8 mouse cellular contexts compared by ENCODE assay signal in genomic region chr4:155173822-155174785, GRCm38 (mm10). TPM values are rescaled to one million over a fixed set of nuclear protein-coding genes. Genes with fewer than 3 reads are reported as not detected.
DNase-seq lines count a peak whose midpoint lies in the region; ATAC-seq and TF ChIP-seq lines count a peak whose summit lies in the region.

No protein-coding gene starts in this region.

- H3K4me2 ChIP-seq in lung, embryonic 15.5 days: peak overlapping the region; percentile 40
- H3K4me2 ChIP-seq in embryonic facial prominence, embryonic 12.5 days (replicated peaks): peak overlapping the region; percentile 32
- peak overlapping the region; percentile 45; the same call in 1 of the 2 replicates for H3K4me2 ChIP-seq in intestine, postnatal 0 days (replicated peaks; ENCODE audit: low read depth)

- 0 out of 2 replicates have a peak overlapping the region, but pooled peaks have one; percentile 5 for H3K4me3 ChIP-seq in lung, embryonic 15.5 days
- no peak overlapping the region; the same call in 1 of the 2 replicates for H3K4me3 ChIP-seq in embryonic facial prominence, embryonic 12.5 days
- H3K4me3 ChIP-seq in intestine, postnatal 0 days (ENCODE audit: low read depth, low read length): no peak overlapping the region
- no peak overlapping the region for H3K4me3 ChIP-seq in cerebellum, adult 2 months (replicated peaks; ENCODE audit: insufficient read depth, low read depth, low read length)

- no peak for TF ChIP-seq POLR2A in cerebellum, adult 2 months (IDR thresholded peaks at IDR 0.05; ENCODE audit: borderline replicate concordance, insufficient read depth, low read length)

- no peaks in the 10 kb centered on the region for H3K36me3 ChIP-seq in lung, embryonic 15.5 days
- H3K36me3 ChIP-seq in embryonic facial prominence, embryonic 12.5 days: peaks cover 4% of the 10 kb centered on the region; the same call in 1 of the 2 replicates
- H3K36me3 ChIP-seq in intestine, postnatal 0 days (ENCODE audit: control insufficient read depth, insufficient read depth): no peaks in the 10 kb centered on the region; the same call in 1 of the 2 replicates

- peak overlapping the region; percentile 98 for H3K27ac ChIP-seq in lung, embryonic 15.5 days
- H3K27ac ChIP-seq in embryonic facial prominence, embryonic 12.5 days: peak overlapping the region; percentile 94
- peak overlapping the region; percentile 73 for H3K27ac ChIP-seq in intestine, postnatal 0 days (ENCODE audit: low read depth, low read length)
- H3K27ac ChIP-seq in cerebellum, adult 2 months (ENCODE audit: insufficient read depth, low read length): no peak overlapping the region; the same call in 1 of the 2 replicates

- H3K27me3 ChIP-seq in lung, embryonic 15.5 days: no peaks in the 10 kb centered on the region
- H3K27me3 ChIP-seq in embryonic facial prominence, embryonic 12.5 days: no peaks in the 10 kb centered on the region
- H3K27me3 ChIP-seq in intestine, postnatal 0 days (replicated peaks; ENCODE audit: control insufficient read depth, insufficient read depth, low read length): no peaks in the 10 kb centered on the region
- no peaks in the 10 kb centered on the region for H3K27me3 ChIP-seq in cerebellum, adult 2 months (ENCODE audit: control insufficient read depth, insufficient read depth, low read length)

- no peaks in the 10 kb centered on the region for H3K9me3 ChIP-seq in lung, embryonic 15.5 days
- H3K9me3 ChIP-seq in embryonic facial prominence, embryonic 12.5 days: no peaks in the 10 kb centered on the region
- H3K9me3 ChIP-seq in intestine, postnatal 0 days (ENCODE audit: control insufficient read depth): no peaks in the 10 kb centered on the region

- peak; percentile 1; the same call in 1 of the 2 replicates for ATAC-seq in lung, embryonic 15.5 days (ENCODE audit: borderline replicate concordance, extremely low read depth, low FRiP score, low TSS enrichment)
- peak; percentile 10; the same call in 1 of the 2 replicates for ATAC-seq in embryonic facial prominence, embryonic 12.5 days (ENCODE audit: insufficient number of reproducible peaks, insufficient read depth, low FRiP score, low TSS enrichment)
- no peak; the same call in 1 of the 2 replicates for ATAC-seq in intestine, postnatal 0 days
- no peak for ATAC-seq in inflammation-experienced regulatory T-cells, adult 6 months

- DNase-seq in lung, postnatal 10 days: no peak
- DNase-seq in retina, postnatal 1 day: peak; percentile 64
- no peak for DNase-seq in left cerebral cortex, adult 11 months (ENCODE audit: low spot score)
- no peak for DNase-seq in cerebellum, adult 2 months

- 0 out of 2 replicates have a peak, but pooled peaks have one; percentile 17 for TF ChIP-seq CTCF in intestine, postnatal 0 days (IDR thresholded peaks at IDR 0.05; ENCODE audit: low read depth)
- TF ChIP-seq CTCF in cerebellum, adult 2 months (IDR thresholded peaks at IDR 0.05; ENCODE audit: borderline replicate concordance, insufficient read depth, low read depth, low read length): no peak

- H3K9ac ChIP-seq in lung, embryonic 15.5 days: peak overlapping the region; percentile 11; the same call in 1 of the 2 replicates
- H3K9ac ChIP-seq in embryonic facial prominence, embryonic 12.5 days: 0 out of 2 replicates have a peak overlapping the region, but pooled peaks have one; percentile 0
- no peak overlapping the region for H3K9ac ChIP-seq in intestine, postnatal 0 days (ENCODE audit: low read depth, low read length)

- WGBS in lung, embryonic 15.5 days: 13% methylated on average over 16 of the region's 17 CpGs
- WGBS in embryonic facial prominence, embryonic 12.5 days: 7% methylated on average over 17 of the region's 17 CpGs
- WGBS in intestine, postnatal 0 days: 31% methylated on average over 17 of the region's 17 CpGs
- WGBS in cerebellum, adult 2 months: 15% methylated on average over 17 of the region's 17 CpGs

- H3K4me1 ChIP-seq in lung, embryonic 15.5 days: peaks cover 94% of the 10 kb centered on the region
- peaks cover 87% of the 10 kb centered on the region for H3K4me1 ChIP-seq in embryonic facial prominence, embryonic 12.5 days
- peaks cover 16% of the 10 kb centered on the region for H3K4me1 ChIP-seq in intestine, postnatal 0 days (replicated peaks; ENCODE audit: control insufficient read depth, insufficient read depth, low read length)
- H3K4me1 ChIP-seq in cerebellum, adult 2 months (ENCODE audit: control insufficient read depth, insufficient read depth, low read length): peaks cover 81% of the 10 kb centered on the region

RNA-seq across cellular contexts. Expression of gene Ski, which starts 48.3 kb away (rescaled TPM):
- 16.1 and 16.9 TPM in 2 replicates for polyA plus RNA-seq in lung, embryonic 15.5 days (2015; fragmentation: Nextera tagmentation; extraction: Ambion mirVana)
- polyA plus RNA-seq in embryonic facial prominence, embryonic 12.5 days (2016; fragmentation: Nextera tagmentation; extraction: Ambion mirVana): 16.8 and 17.7 TPM in 2 replicates
- polyA plus RNA-seq in intestine, postnatal 0 days (2015; fragmentation: Nextera tagmentation; extraction: Ambion mirVana): 13.3 and 14.0 TPM in 2 replicates
- polyA plus RNA-seq in inflammation-experienced regulatory T-cells, adult 6 months (2017; shearing (Covaris generic)): 10 to 100 TPM; 10.7 to 26.8 (median 26.8) TPM
- polyA plus RNA-seq in cerebellum, adult 2 months (2012; rRNA removed): 87.2 and 106 TPM in 2 replicates

Comparison
In these comparisons a context has a peak if more than half of its experiments do, and no peak if none do; other contexts are left out.
1. ATAC-seq: peak in lung, embryonic 15.5 days (single experiment) and embryonic facial prominence, embryonic 12.5 days (single experiment); none in intestine, postnatal 0 days (single experiment) and inflammation-experienced regulatory T-cells, adult 6 months (single experiment).
2. Peak in every context shown above with its lines, with median percentiles within 50 percentile points of each other: H3K4me2 ChIP-seq.